Mouse (Mus musculus) frontal cortex, postnatal 36 days (tissue): ENCODE data around the gene Gm10424.
"Not testable (repeated sequence)": the region's sequence is repeated elsewhere in the genome, so short reads cannot be mapped to it uniquely, and the experiment has no call there.

ENCODE experiments used
- DNase-seq, 2 experiments: peaks; one replicate each; pipeline ENCODE4 v3.0.0; 2022; ENCODE audit warnings: low spot score in 2 of 2

Gene Gm10424

DNA sequence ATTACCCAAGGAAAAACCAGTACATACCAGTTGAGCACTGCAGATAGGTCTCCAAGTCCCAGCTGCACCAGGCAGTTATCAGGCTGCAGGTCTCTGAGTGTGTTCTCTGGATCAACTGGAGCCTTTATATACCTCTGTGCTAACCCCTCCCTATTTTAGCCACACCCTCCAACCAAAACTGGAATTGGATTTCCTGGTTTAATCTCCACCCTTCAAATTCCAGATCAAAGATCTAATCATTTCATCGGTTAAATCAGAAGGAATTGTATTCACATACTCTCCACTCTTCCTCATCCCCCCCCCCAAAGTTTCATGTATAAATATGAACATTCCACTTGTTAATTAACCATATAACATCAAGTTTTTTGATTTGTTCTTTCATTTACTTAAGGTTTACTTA is at the start of gene Gm10424:
Gm10424 (minus strand) TSS at position 101 of the 400 bp plus-strand sequence.
- DNase-seq, result not testable (repeated sequence)

DNA sequence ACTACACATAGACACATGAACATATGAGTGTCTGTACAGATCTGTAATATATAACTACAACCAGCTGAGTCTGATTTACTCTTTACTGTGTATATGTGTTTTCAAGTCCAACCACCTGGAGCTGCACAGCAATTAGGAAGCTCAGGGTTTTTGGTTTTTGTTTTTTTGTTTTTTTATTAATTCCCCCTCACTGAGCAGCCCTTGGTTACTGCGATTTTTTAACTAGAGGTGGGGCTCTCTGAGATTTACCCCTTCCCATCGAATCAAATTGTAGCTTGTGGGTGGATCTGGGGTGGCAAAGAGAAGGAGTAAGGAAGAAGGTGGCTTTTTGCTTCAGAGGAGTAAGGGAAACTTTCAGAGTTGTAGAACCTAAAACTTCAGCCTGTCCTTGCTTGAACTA is 33.0 kb upstream of the Gm10424 start, which contains the start of gene Gm3259:
Gm3259 (plus strand) TSS at position 301 of the 400 bp plus-strand sequence.
- not testable (repeated sequence) for DNase-seq
